Mouse (Mus musculus) liver, adult 2 months (tissue): ENCODE results near the gene L1cam. TPM values are rescaled to one million over a fixed set of nuclear protein-coding genes. Genes with fewer than 3 reads are reported as not detected.

ENCODE experiments used
- DNase-seq: peaks from one replicate; pipeline ENCODE4 v3.0.0-alpha.2; 2011; ENCODE audit warnings: low read depth, low spot score; ENCODE audit errors: extremely low read depth
- H3K27ac ChIP-seq: fragments of 200-500 bp; replicated peaks from 2 replicates; pipeline ENCODE4 v1.5.1; 2012; ENCODE audit warnings: low read depth, mild to moderate bottlenecking, control low read depth, inconsistent platforms, low read length; ENCODE audit not compliant: insufficient read depth
- H3K27me3 ChIP-seq: fragments of 200-500 bp; 2 replicates; pipeline ENCODE4 v1.6.1; 2012; ENCODE audit warnings: mild to moderate bottlenecking, moderate library complexity, low read length, inconsistent platforms; ENCODE audit not compliant: control insufficient read depth, insufficient read depth
- H3K36me3 ChIP-seq: fragments of 200-500 bp; 2 replicates; pipeline ENCODE4 v1.6.1; 2012; ENCODE audit warnings: low read length, inconsistent platforms; ENCODE audit not compliant: control insufficient read depth, insufficient read depth
- H3K4me1 ChIP-seq: fragments of 200-500 bp; 2 replicates; pipeline ENCODE4 v1.6.1; 2011; ENCODE audit warnings: low read length; ENCODE audit not compliant: control insufficient read depth, insufficient read depth
- H3K4me3 ChIP-seq: fragments of 200-500 bp; 2 replicates; pipeline ENCODE4 v1.5.1; 2011; ENCODE audit warnings: low read depth, mild to moderate bottlenecking, control low read depth, low read length, moderate library complexity; ENCODE audit not compliant: insufficient read depth
- H3K79me2 ChIP-seq: fragments of 200-500 bp; 2 replicates; pipeline ENCODE4 v1.6.1; 2012; ENCODE audit warnings: inconsistent platforms, mild to moderate bottlenecking, low read length, moderate library complexity; ENCODE audit not compliant: control insufficient read depth, insufficient read depth
- H3K9ac ChIP-seq: fragments of 200-500 bp; 2 replicates; pipeline ENCODE4 v1.6.1; 2012; ENCODE audit warnings: low read depth, mild to moderate bottlenecking, control low read depth, inconsistent platforms, low read length
- CTCF ChIP-seq: fragments of 200-500 bp; IDR thresholded peaks from 2 replicates; pipeline ENCODE4 v1.5.1; 2011; ENCODE audit warnings: low read depth, low read length, control low read depth
- POLR2A ChIP-seq: fragments of 200-500 bp; IDR thresholded peaks from 2 replicates; pipeline ENCODE4 v1.6.1; 2011; ENCODE audit warnings: low read length, control low read depth; ENCODE audit not compliant: insufficient read depth; ENCODE audit errors: extremely low read depth
- WGBS: fragments of 180-500 bp; shearing (Covaris S2); methylation state at CpG from one replicate; pipeline ENCODE4 v1.1.7; 2018; 5-methylcytosine and 5-hydroxymethylcytosine counted together
- polyA plus RNA-seq: library from polyadenylated mRNA; depleted of rRNA; stranded (reverse); fragments of >200 nt; gene quantifications from 2 replicates; pipeline ENCODE4 v1.2.3, GENCODE M21; 2012
- total RNA-seq: library from RNA; depleted of rRNA; stranded (reverse); fragments of >200 nt; gene quantifications from 2 replicates; pipeline ENCODE4 v1.2.3, GENCODE M21; 2014

L1cam gene
- total and polyA plus RNA-seq, 2 experiments = 0.06 to 0.09 TPM

DNA sequence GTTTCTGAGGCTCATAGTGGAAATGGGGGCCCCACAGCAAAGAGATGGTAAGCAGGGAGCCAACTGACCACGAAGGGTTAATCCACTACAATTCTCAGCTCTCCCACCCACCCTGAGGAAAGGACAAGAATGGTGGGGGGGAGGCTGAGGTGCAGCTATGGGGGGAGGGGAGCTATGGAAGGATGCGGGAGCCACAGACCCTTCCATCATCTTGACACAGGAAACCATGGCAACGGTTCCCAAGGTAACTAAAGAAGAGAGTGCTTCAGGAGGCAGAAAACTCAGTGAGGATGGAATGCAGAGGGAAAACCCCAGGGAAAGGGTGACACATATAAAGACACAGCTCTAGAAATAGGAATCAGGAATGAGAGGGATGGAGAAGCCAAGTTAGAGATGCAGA, 31.2 kb downstream of the L1cam start:
- no peaks in the 10 kb centered on the region for H3K36me3 ChIP-seq
- H3K4me1 ChIP-seq = no peaks in the 10 kb centered on the region; the same call in none of the 2 replicates
- TF ChIP-seq POLR2A = no peak
- TF ChIP-seq CTCF = no peak
- H3K4me3 ChIP-seq = no peak overlapping the region
- H3K27me3 ChIP-seq = no peaks in the 10 kb centered on the region
- H3K79me2 ChIP-seq = no peaks in the 10 kb centered on the region
- H3K27ac ChIP-seq = no peak overlapping the region
- H3K9ac ChIP-seq = no peak overlapping the region
- WGBS = 49% methylated on average over 3 of the region's 3 CpGs
- DNase-seq = no peak

DNA sequence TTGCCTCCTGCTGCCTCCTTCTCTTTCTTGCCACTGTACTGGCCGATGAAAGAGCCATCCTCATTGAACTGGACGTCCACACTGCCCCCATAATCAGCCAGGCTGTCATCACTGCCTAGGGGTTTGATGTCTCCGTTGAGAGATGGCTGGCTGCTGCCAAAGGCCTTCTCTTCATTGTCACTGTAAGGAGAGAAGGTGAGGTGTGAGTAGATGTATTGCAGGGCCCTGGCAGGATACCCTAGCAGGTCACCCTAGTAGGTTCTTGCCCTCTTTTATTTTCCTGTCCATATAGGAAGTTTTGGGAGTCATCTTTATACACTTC, 40.9 kb downstream of the L1cam start:
- Histone ChIP-seq H3K79me2 (no peaks in the 10 kb centered on the region), H3K27me3 (no peaks in the 10 kb centered on the region), H3K4me3 (no peak overlapping the region), H3K36me3 (no peaks in the 10 kb centered on the region), H3K9ac (no peak overlapping the region), H3K27ac (no peak overlapping the region), H3K4me1 (no peaks in the 10 kb centered on the region)
- WGBS = 68% methylated on average over 3 of the region's 3 CpGs
- TF ChIP-seq CTCF (no peak), POLR2A (no peak)
- no peak for DNase-seq

DNA sequence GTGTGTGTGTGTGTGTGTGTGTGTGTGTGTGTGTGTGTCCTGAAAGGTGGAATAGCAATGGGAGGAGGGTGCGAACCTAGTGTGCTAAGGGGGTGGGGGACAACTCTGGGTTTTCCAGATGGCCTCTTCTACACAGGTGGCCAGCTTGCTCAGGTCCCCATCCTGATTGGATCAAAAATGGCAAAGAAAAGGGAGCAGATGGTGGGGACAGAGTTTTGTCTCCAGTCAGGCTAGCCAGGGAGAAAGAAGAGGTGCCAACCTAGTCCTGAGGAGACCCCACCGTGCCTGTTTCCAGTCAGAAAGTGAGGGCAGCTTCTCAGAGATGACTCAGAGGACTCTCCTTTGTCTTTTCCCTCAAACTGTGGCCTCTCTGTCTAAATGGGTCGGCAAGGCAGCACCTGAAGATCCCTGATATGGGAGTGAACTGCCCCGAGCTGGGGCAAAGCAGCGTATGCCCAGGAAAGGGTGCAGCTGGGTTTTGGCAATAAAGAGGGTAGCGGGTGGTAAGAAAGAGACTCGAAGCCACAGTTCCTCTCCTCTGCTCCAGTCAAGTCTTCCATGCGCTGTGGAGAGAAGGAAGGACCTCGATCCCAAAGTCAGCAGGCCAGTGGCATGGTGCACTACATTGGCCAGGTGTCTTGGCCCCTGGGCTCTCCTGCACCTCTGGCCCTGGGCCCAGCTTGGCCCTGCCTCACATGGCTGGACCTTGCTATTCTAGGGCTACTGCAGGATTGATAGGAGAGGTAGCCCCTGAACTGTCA, 41.4 kb downstream of the L1cam start:
- TF ChIP-seq CTCF (no peak), POLR2A (no peak)
- H3K4me1 ChIP-seq = no peaks in the 10 kb centered on the region
- no peak overlapping the region for H3K27ac ChIP-seq
- whole genome bisulfite sequencing = 84% methylated on average over 9 of the region's 9 CpGs
- no peaks in the 10 kb centered on the region for H3K27me3 ChIP-seq
- H3K9ac ChIP-seq = no peak overlapping the region
- no peaks in the 10 kb centered on the region for H3K36me3 ChIP-seq
- DNase-seq = no peak
- H3K79me2 ChIP-seq = no peaks in the 10 kb centered on the region
- H3K4me3 ChIP-seq = no peak overlapping the region

DNA sequence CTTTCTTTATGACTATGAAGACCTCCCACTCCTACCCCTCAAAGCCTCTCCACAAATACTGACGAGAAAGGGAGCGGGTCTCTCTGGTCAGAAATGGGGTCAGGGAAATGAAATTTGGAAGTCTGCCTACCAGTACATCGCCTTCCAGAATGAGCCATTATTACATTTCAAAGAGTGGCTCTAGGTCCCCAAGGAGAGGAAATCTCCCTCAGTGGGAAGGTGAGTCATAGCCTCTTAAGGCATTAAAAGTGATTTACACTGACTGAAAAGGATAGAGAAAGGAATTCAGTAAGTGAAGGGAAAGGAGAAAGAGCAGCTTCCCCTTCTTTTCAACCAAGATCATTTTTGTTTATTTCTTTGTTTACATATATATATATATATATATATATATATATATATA, 59.2 kb downstream of the L1cam start:
- no peak overlapping the region for H3K27ac ChIP-seq
- H3K4me1 ChIP-seq = no peaks in the 10 kb centered on the region
- H3K27me3 ChIP-seq = no peaks in the 10 kb centered on the region
- no peaks in the 10 kb centered on the region for H3K36me3 ChIP-seq
- H3K79me2 ChIP-seq = no peaks in the 10 kb centered on the region
- TF ChIP-seq POLR2A = no peak
- TF ChIP-seq CTCF = no peak
- H3K4me3 ChIP-seq = no peak overlapping the region
- 86% methylated on average over 3 of the region's 3 CpGs for WGBS
- DNase-seq = no peak
- no peak overlapping the region for H3K9ac ChIP-seq

DNA sequence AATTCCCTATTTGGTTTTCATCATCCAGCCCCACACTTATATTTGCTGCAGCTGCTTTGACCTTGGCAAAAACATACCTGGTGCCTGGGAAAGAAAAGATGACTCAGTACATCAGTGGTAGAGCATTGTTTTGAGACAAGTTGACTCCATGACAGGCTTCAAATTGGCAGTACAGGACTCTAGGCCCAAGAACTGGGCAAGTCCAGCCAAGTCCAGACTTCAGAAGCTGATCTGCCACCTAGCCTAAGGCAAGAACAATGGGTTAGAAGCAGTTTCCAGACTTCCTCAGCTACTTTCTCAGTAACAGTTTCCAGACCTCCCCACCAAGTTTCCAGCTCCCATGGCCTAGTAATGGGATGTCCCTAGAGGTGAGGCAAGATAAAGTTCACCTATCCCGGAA, 60.2 kb downstream of the L1cam start:
- Histone ChIP-seq H3K79me2 (no peaks in the 10 kb centered on the region), H3K27ac (no peak overlapping the region), H3K36me3 (no peaks in the 10 kb centered on the region), H3K4me3 (no peak overlapping the region), H3K9ac (no peak overlapping the region), H3K27me3 (no peaks in the 10 kb centered on the region), H3K4me1 (no peaks in the 10 kb centered on the region)
- TF ChIP-seq CTCF (no peak), POLR2A (no peak)
- no peak for DNase-seq
- 88% methylated on average over 1 of the region's 1 CpGs for WGBS
